Mouse (Mus musculus) midbrain, postnatal 0 days (tissue): ENCODE results near the gene Ahsg. TPM values are rescaled to one million over a fixed set of nuclear protein-coding genes. Genes with fewer than 3 reads are reported as not detected.
A peak's percentile ranks its signal among the peaks of the same experiment; 100 is the strongest.

Experiments used
- ATAC-seq: fragments of 200-750 bp; cut with Nextera tagmentation; 2 replicates; pipeline ENCODE4 v1.8.0; 2017; ENCODE audit warnings: moderate number of reproducible peaks, mild to moderate bottlenecking, moderate TSS enrichment, moderate library complexity; ENCODE audit not compliant: low FRiP score
- DNase-seq: peaks from one replicate; pipeline ENCODE4 v3.0.0-alpha.2; 2015; ENCODE audit warnings: low spot score
- H3K27ac ChIP-seq: fragments of 300-500 bp; sonication (generic); 2 replicates; pipeline ENCODE4 v1.5.1; 2014; ENCODE audit warnings: low read depth, mild to moderate bottlenecking, low read length, mixed read lengths
- H3K27me3 ChIP-seq: fragments of 300-500 bp; sonication (generic); 2 replicates; pipeline ENCODE4 v1.6.1; 2014; ENCODE audit warnings: low read length, control low read depth, mixed read lengths; ENCODE audit not compliant: insufficient read depth
- H3K36me3 ChIP-seq: fragments of 300-500 bp; sonication (generic); 2 replicates; pipeline ENCODE4 v1.6.1; 2014; ENCODE audit warnings: low read length, control low read depth, mixed read lengths; ENCODE audit not compliant: insufficient read depth
- H3K4me1 ChIP-seq: fragments of 300-500 bp; sonication (generic); 2 replicates; pipeline ENCODE4 v1.6.1; 2014; ENCODE audit warnings: mild to moderate bottlenecking, control low read depth, antibody characterized with exemption, low read length, mixed read lengths; ENCODE audit not compliant: insufficient read depth
- H3K4me2 ChIP-seq: fragments of 300-500 bp; sonication (generic); 2 replicates; pipeline ENCODE4 v1.6.1; 2014; ENCODE audit warnings: low read depth, mild to moderate bottlenecking, low read length, mixed read lengths; ENCODE audit not compliant: poor library complexity, severe bottlenecking
- H3K4me3 ChIP-seq: fragments of 300-500 bp; sonication (generic); 2 replicates; pipeline ENCODE4 v1.5.1; 2014; ENCODE audit warnings: low read depth, mild to moderate bottlenecking, low read length, moderate library complexity
- H3K9ac ChIP-seq: fragments of 300-500 bp; sonication (generic); replicated peaks from 2 replicates; pipeline ENCODE4 v1.6.1; 2014; ENCODE audit warnings: mild to moderate bottlenecking, low read length, moderate library complexity, mixed read lengths; ENCODE audit not compliant: poor library complexity, severe bottlenecking
- H3K9me3 ChIP-seq: fragments of 300-500 bp; sonication (generic); 2 replicates; pipeline ENCODE4 v1.6.1; 2016; ENCODE audit warnings: low read length, control low read depth
- CTCF ChIP-seq: IDR thresholded peaks from 2 replicates; pipeline ENCODE4 v1.5.1; 2016; ENCODE audit warnings: antibody characterized with exemption, mild to moderate bottlenecking
- WGBS: fragments of 180-500 bp; shearing (Covaris S2); extraction: QIAGEN DNeasy Blood & Tissue Kit; methylation state at CpG from one replicate; pipeline ENCODE4 v1.1.7; 2014; 5-methylcytosine and 5-hydroxymethylcytosine counted together
- polyA plus RNA-seq: library from polyadenylated mRNA; unstranded; fragments of >200 nt; fragmentation: Nextera tagmentation; extraction: Ambion mirVana; gene quantifications from 2 replicates; pipeline ENCODE4 v1.2.1, GENCODE M21; 2015
- total RNA-seq: library from RNA; depleted of rRNA; stranded (reverse); fragments of >200 nt; gene quantifications from 2 replicates; pipeline ENCODE4 v1.2.3, GENCODE M21; 2014

The Ahsg gene
- total and polyA plus RNA-seq, 2 experiments from 2014 or later: 0.36 TPM; not detected in 1

- ATAC-seq: no peak
These were observed 10.2 kb upstream of the Ahsg start for GRCm38 (mm10) chr16:22880900-22881299.

DNA sequence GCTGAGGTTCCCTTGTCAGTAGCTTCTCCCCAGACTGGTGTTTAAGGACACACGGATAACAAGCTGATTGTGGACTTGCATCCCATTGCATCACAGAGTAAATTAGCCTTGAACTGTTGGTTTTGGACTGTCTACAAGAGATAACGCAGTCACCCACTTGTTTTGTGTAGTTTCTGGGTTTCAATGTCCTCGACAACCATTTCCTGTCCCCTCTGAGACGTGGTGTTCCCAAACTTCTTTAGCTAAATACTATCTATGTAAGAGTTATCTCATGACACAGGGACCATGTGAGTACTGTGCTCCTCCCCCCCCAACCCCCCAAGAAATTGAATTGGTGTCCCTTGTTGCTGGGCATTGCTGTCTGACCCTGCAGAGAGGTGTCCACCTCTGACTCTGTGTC, 9.6 kb upstream of the Ahsg start:
- H3K27ac ChIP-seq: no peak overlapping the region
- no peak for DNase-seq
- H3K4me3 ChIP-seq: no peak overlapping the region
- no peak overlapping the region for H3K4me2 ChIP-seq
- no peaks in the 10 kb centered on the region for H3K36me3 ChIP-seq
- no peak for TF ChIP-seq CTCF
- H3K4me1 ChIP-seq: no peaks in the 10 kb centered on the region
- ATAC-seq: no peak
- no peak overlapping the region for H3K9ac ChIP-seq
- H3K27me3 ChIP-seq: no peaks in the 10 kb centered on the region
- no peaks in the 10 kb centered on the region for H3K9me3 ChIP-seq
- 70% methylated on average over 4 of the region's 4 CpGs for WGBS

More at GRCm38 (mm10) chr16:22880900-22881299, 10.2 kb upstream of the Ahsg start:
- no peak overlapping the region for H3K9ac ChIP-seq
- WGBS: 9% methylated on average over 6 of the region's 6 CpGs
- no peaks in the 10 kb centered on the region for H3K9me3 ChIP-seq
- H3K27ac ChIP-seq: no peak overlapping the region
- H3K4me1 ChIP-seq: no peaks in the 10 kb centered on the region
- no peak overlapping the region for H3K4me2 ChIP-seq
- no peak overlapping the region for H3K4me3 ChIP-seq
- no peak for TF ChIP-seq CTCF
- no peaks in the 10 kb centered on the region for H3K27me3 ChIP-seq
- peak; percentile 58 for DNase-seq
- H3K36me3 ChIP-seq: no peaks in the 10 kb centered on the region

GRCm38 (mm10) chr16:22883441-22883840, 7.6 kb upstream of the Ahsg start:
- DNase-seq (no peak), ATAC-seq (no peak)
- Histone ChIP-seq H3K27ac (no peak overlapping the region), H3K36me3 (no peaks in the 10 kb centered on the region), H3K9me3 (no peaks in the 10 kb centered on the region), H3K4me1 (no peaks in the 10 kb centered on the region), H3K27me3 (no peaks in the 10 kb centered on the region), H3K4me3 (no peak overlapping the region), H3K9ac (no peak overlapping the region), H3K4me2 (no peak overlapping the region)
- no peak for TF ChIP-seq CTCF
- 78% methylated on average over 5 of the region's 5 CpGs for WGBS

DNA sequence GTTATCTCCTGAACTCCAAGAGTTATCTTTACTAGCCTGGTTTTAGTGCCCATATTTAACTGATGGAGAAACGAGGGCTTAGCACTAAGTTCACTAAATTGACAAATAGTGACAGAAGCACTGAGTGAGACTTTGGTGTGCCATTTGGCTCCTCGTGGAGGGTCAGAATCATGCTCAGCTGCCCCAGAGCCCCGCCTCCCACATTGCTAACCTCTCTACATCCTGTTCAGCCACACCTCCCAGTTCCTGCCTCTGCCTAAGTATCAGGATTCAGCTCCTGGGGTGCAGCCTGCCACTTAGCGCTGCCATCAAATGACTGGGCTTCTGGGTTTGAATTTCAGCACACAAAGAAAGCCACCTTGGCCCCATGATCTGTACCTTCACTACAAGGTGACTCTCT, 5.7 kb upstream of the Ahsg start:
- no peak overlapping the region for H3K4me2 ChIP-seq
- H3K9ac ChIP-seq: no peak overlapping the region
- no peak for DNase-seq
- no peak overlapping the region for H3K27ac ChIP-seq
- no peaks in the 10 kb centered on the region for H3K4me1 ChIP-seq
- H3K9me3 ChIP-seq: no peaks in the 10 kb centered on the region
- 56% methylated on average over 4 of the region's 4 CpGs for WGBS
- no peak for ATAC-seq
- H3K27me3 ChIP-seq: no peaks in the 10 kb centered on the region
- no peaks in the 10 kb centered on the region for H3K36me3 ChIP-seq
- TF ChIP-seq CTCF: no peak
- H3K4me3 ChIP-seq: no peak overlapping the region

DNA sequence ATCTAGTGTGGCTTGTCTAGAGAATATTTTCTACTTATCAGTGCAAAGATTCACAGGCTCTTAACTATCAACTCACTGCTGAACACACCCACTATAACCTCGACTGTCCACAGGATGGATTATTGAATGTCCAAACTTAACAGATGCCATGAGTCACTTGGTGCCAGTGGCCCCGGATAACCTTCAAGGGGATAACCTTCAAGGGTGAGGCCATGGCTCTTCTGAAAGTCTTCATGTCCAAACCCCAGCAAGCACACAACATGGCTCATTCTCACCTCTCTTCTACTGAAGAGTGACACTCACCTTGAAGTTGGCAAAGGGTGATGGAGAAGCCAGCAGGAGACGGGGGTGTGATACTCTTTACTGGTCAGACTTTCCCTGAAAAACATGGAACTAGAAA, 4.4 kb upstream of the Ahsg start:
- no peak for ATAC-seq
- DNase-seq: no peak
- no peak overlapping the region for H3K9ac ChIP-seq
- no peaks in the 10 kb centered on the region for H3K4me1 ChIP-seq
- no peaks in the 10 kb centered on the region for H3K36me3 ChIP-seq
- H3K4me3 ChIP-seq: no peak overlapping the region
- TF ChIP-seq CTCF: no peak
- H3K9me3 ChIP-seq: no peaks in the 10 kb centered on the region
- H3K4me2 ChIP-seq: no peak overlapping the region
- no peak overlapping the region for H3K27ac ChIP-seq
- no peaks in the 10 kb centered on the region for H3K27me3 ChIP-seq
- WGBS: 85% methylated on average over 3 of the region's 3 CpGs

- Histone ChIP-seq H3K9ac (no peak overlapping the region), H3K4me1 (no peaks in the 10 kb centered on the region), H3K27me3 (no peaks in the 10 kb centered on the region), H3K4me2 (no peak overlapping the region), H3K27ac (no peak overlapping the region), H3K36me3 (no peaks in the 10 kb centered on the region), H3K4me3 (no peak overlapping the region), H3K9me3 (no peaks in the 10 kb centered on the region)
- DNase-seq: no peak
- no peak for TF ChIP-seq CTCF
- 51% methylated on average over 4 of the region's 4 CpGs for WGBS
- no peak for ATAC-seq
These were observed 2.2 kb upstream of the Ahsg start for GRCm38 (mm10) chr16:22888835-22889234.

- Histone ChIP-seq H3K4me1 (no peaks in the 10 kb centered on the region), H3K36me3 (no peaks in the 10 kb centered on the region), H3K4me2 (no peak overlapping the region), H3K9ac (no peak overlapping the region), H3K27me3 (no peaks in the 10 kb centered on the region), H3K27ac (no peak overlapping the region), H3K9me3 (no peaks in the 10 kb centered on the region), H3K4me3 (no peak overlapping the region)
- no peak for TF ChIP-seq CTCF
- 87% methylated on average over 8 of the region's 8 CpGs for WGBS
- no peak for DNase-seq
- ATAC-seq: no peak
These were observed 1.4 kb upstream of the Ahsg start for GRCm38 (mm10) chr16:22889716-22890115.
